Mouse (Mus musculus) small intestine, adult 2 months (tissue): Measurements from ENCODE around the gene Shq1.

Experiments used
- CTCF ChIP-seq: fragments of 200-500 bp; IDR thresholded peaks from 2 replicates; pipeline ENCODE4 v1.5.1; 2012; ENCODE audit warnings: low read depth, mild to moderate bottlenecking, control low read depth, inconsistent platforms, low read length, moderate library complexity, mixed read lengths; ENCODE audit not compliant: insufficient replicate concordance, insufficient read length; ENCODE audit errors: extremely low read depth
- POLR2A ChIP-seq: fragments of 200-500 bp; IDR thresholded peaks from 2 replicates; pipeline ENCODE4 v1.6.1; 2012; ENCODE audit warnings: low read depth, mild to moderate bottlenecking, control low read depth, inconsistent platforms, low read length, moderate library complexity

DNA sequence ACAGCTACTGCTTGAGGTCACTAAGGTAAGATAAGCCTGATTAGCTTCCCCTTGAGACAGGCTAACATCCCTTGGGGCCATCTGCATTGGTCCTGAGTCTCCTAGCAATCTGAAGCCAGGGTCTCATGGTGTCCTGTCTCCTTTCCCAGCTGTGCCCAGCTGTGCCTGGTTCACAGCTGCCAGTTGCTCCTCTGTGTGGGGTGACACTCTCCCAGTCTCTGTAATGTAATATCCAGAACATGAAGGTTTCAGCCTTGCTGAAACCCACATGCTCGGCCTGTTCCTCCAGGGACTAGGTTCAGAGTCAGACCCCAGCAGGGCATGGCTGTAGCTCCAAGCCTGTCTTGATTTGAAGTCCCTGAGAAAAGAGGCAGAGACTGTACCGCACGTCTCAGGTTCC lies 141.3 kb downstream of the Shq1 start:
- no peak for TF ChIP-seq POLR2A
- no peak for TF ChIP-seq CTCF
